Mouse (Mus musculus): ENCODE data around the gene Nudt10.
"Not testable (repeated sequence)": the region's sequence is repeated elsewhere in the genome, so short reads cannot be mapped to it uniquely, and the experiment has no call there.

Nudt10 gene

DNA sequence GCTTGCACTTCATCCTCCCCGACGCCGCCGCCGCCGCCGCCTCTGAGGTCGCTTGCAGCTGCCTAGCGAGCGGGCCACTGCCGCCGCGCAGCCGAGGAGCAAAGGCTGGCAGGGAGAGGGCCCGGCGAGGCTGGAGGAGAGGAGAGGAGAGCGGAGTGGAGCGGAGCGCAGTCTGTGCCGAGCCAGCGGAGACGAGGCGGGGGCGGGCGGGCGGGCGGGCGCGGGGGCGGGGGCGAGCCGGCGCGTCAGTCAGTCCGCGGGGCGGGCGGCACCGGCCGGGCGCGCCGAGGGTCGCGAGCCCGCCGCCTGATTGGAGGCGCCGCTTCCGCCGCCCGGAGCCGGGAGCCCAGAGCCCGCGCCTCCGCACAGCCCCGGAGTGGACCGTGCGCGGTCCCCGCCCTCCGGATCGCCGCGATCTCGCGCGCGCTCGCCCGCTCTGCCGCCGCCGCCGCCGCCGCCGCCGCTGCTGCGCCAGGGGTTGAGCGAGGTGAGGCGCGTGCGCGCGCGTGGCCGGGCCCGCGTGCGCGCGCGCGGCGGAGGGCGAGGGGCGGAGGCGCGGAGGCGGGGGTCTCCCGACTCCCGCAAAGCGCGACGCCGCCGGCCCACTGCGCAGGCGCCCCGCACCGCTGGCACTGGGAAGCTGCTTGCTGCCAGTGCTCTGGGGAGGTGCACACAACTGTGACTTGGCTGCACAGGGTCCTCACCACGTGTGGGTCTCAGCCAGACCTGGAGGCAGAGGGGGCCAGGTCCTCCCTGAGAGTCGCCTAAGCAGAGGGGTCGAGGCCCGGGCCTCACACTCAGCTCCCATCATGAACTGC, at the start of gene Nudt10:
TSS of gene Nudt10 (minus strand) at position 193 of the 818 bp plus-strand sequence.
- DNase-seq (ENCODE audit: low spot score) = not testable (repeated sequence)

GRCm38 (mm10) chrX:6172136-6172822, 536 bp downstream of the Nudt10 start:
- DNase-seq (ENCODE audit: low spot score) = not testable (repeated sequence)

GRCm38 (mm10) chrX:6171718-6172117, 1.1 kb downstream of the Nudt10 start:
- no peak for DNase-seq (ENCODE audit: low spot score)

Measured in urinary bladder, postnatal 25 days (tissue).